Mouse (Mus musculus) intestine, embryonic 15.5 days (tissue): ENCODE data around the gene Ppp2r5d. TPM values are rescaled to one million over a fixed set of nuclear protein-coding genes. Genes with fewer than 3 reads are reported as not detected.

Source experiments
- ATAC-seq: fragments of 200-750 bp; cut with Nextera tagmentation; 2 replicates; pipeline ENCODE4 v1.8.0; 2017; ENCODE audit warnings: moderate TSS enrichment, moderate library complexity
- H3K27ac ChIP-seq: fragments of 300-500 bp; sonication (generic); 2 replicates; pipeline ENCODE4 v1.5.1; 2015; ENCODE audit warnings: mild to moderate bottlenecking, inconsistent platforms
- H3K27me3 ChIP-seq: fragments of 300-500 bp; sonication (generic); replicated peaks from 2 replicates; pipeline ENCODE4 v1.6.1; 2015; ENCODE audit warnings: inconsistent platforms
- H3K36me3 ChIP-seq: fragments of 300-500 bp; sonication (generic); 2 replicates; pipeline ENCODE4 v1.6.1; 2015; ENCODE audit warnings: inconsistent platforms
- H3K4me1 ChIP-seq: fragments of 300-500 bp; sonication (generic); replicated peaks from 2 replicates; pipeline ENCODE4 v1.6.1; 2015; ENCODE audit warnings: inconsistent platforms
- H3K4me2 ChIP-seq: fragments of 300-500 bp; sonication (generic); replicated peaks from 2 replicates; pipeline ENCODE4 v1.6.1; 2015; ENCODE audit warnings: mild to moderate bottlenecking, inconsistent platforms
- H3K4me3 ChIP-seq: fragments of 300-500 bp; sonication (generic); replicated peaks from 2 replicates; pipeline ENCODE4 v1.5.1; 2015; ENCODE audit warnings: inconsistent platforms
- H3K9ac ChIP-seq: fragments of 300-500 bp; sonication (generic); 2 replicates; pipeline ENCODE4 v1.6.1; 2015; ENCODE audit warnings: inconsistent platforms
- H3K9me3 ChIP-seq: fragments of 300-500 bp; sonication (generic); 2 replicates; pipeline ENCODE4 v1.6.1; 2016; ENCODE audit warnings: inconsistent platforms
- WGBS: fragments of 180-500 bp; shearing (Covaris S2); methylation state at CpG from one replicate; pipeline ENCODE4 v1.1.7; 2015; 5-methylcytosine and 5-hydroxymethylcytosine counted together
- polyA plus RNA-seq: library from polyadenylated mRNA; unstranded; fragments of >200 nt; fragmentation: Nextera tagmentation; extraction: Ambion mirVana; gene quantifications from 2 replicates; pipeline ENCODE4 v1.2.1, GENCODE M21; 2015

The Ppp2r5d gene
- polyA plus RNA-seq, 1 experiment from 2014 or later = 71.8 TPM

DNA sequence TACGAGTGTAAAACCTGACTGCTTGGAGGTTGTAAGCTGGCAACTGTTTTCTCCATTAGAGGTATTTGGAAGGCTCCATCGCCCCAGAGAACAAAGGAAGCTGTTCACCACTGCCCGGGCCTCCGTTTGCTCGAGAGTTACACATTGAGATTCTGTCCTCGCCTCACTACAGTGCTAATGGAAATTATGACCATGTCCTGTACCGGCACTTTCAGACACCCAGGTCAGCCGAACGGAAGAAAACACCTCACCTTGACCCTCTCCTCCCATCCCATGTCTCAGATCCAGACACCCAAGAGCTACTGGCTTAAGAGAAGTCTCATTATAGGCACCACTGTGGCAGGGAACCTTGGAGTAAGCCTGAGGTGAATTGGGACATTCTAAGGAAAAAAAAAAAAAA lies 8.9 kb upstream of the Ppp2r5d start:
- Histone ChIP-seq H3K36me3 (peaks cover 14% of the 10 kb centered on the region; the same call in 1 of the 2 replicates), H3K27me3 (no peaks in the 10 kb centered on the region), H3K9me3 (no peaks in the 10 kb centered on the region), H3K4me1 (peaks cover 13% of the 10 kb centered on the region), H3K4me2 (no peak overlapping the region), H3K4me3 (no peak overlapping the region), H3K27ac (no peak overlapping the region), H3K9ac (no peak overlapping the region)
- 94% methylated on average over 9 of the region's 9 CpGs for WGBS
- ATAC-seq = no peak

DNA sequence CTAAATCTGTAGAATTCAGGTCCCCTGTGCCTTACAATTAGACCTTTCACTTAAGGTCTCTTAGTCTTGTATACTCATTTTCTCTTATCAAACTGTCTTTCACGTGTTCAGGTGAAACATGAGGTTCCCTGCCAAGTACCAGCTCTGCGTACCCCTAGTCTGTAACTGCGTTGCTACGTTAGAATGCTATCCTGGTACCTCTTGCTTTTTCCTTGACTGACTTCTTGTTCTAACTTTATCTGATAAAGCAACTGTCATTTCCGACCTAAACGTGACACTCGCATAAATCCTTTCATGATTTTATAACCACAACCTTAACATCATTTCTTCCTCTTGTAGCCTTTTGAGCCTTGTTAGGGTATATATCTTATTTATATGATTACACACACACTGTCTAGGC lies 7.5 kb upstream of the Ppp2r5d start:
- H3K36me3 ChIP-seq = peaks cover 14% of the 10 kb centered on the region; the same call in 1 of the 2 replicates
- H3K27me3 ChIP-seq = no peaks in the 10 kb centered on the region
- no peak overlapping the region for H3K27ac ChIP-seq
- H3K9me3 ChIP-seq = no peaks in the 10 kb centered on the region
- peak overlapping the region; percentile 99 for H3K4me3 ChIP-seq
- WGBS = 56% methylated on average over 7 of the region's 7 CpGs
- peak overlapping the region; percentile 89 for H3K4me2 ChIP-seq
- no peak for ATAC-seq
- H3K9ac ChIP-seq = peak overlapping the region; percentile 89
- H3K4me1 ChIP-seq = peaks cover 13% of the 10 kb centered on the region

DNA sequence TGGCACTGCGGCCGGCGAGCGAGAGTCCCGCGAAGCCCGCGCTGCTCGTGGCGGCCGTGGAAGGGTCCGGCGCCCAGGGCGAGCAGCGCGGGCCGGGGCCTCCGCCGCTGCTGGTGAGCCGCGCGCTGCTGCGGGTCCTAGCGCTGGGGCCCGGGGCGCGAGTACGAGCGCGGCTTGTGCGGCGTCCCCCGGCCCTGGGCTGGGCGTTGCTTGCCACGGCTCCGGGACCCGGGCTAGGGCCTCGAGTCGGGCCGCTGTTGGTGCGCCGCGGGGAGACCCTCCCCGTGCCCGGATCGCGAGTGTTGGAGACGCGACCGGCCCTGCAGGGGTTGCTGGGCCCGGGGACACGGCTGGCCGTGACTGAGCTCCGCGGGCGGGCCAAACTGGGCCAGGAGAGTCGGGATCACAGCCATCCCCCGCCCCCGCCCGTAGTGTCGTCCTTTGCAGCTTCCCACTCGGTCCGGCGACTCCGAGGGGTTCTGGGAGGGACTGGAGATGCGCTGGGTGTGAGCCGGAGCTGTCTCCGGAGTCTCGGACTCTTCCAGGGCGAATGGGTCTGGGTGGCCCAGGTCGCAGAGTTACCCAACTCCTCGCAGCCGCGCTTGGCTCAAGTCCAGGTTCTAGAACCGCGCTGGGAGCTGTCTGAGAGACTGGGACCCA lies 6.8 kb upstream of the Ppp2r5d start:
- peaks cover 13% of the 10 kb centered on the region for H3K4me1 ChIP-seq
- H3K9me3 ChIP-seq = no peaks in the 10 kb centered on the region
- peak overlapping the region; percentile 99 for H3K4me3 ChIP-seq
- ATAC-seq = peak; percentile 64
- no peaks in the 10 kb centered on the region for H3K27me3 ChIP-seq
- under 1% methylated on average over 76 of the region's 76 CpGs for WGBS
- peak overlapping the region; percentile 89 for H3K9ac ChIP-seq
- H3K4me2 ChIP-seq = peak overlapping the region; percentile 89
- H3K36me3 ChIP-seq = peaks cover 11% of the 10 kb centered on the region; the same call in 1 of the 2 replicates
- peak overlapping the region; percentile 70 for H3K27ac ChIP-seq

DNA sequence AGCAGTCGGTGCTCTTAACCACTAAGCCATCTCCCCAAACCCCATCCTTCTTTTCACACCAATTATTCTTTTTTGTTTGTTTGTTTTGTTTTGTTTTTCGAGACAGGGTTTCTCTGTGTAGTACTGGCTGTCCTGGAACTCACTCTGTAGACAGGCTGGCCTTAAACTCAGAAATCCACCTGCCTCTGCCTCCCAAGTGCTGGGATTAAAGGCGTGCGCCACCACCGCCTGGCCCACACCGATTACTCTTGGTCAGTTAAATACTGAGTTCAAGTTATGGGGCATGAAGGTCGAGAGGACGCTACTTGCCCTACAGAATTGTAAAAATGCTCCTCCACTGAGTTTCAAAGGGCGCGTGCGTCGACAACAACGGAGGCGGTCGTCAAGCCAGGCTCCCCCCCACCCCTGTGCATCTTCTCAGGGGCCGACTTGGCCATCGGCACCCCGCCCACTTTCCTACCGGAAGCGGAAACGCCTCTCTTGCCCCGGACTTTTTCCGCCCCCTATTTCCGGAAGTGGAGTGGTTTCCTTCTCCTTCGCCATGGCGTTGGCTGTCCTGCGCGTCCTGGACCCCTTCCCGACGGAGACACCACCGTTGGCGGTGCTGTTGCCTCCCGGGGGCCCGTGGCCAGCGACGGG lies 6.2 kb upstream of the Ppp2r5d start, which contains the start of gene Pex6:
Gene Pex6, plus strand, starts transcription at position 505 of the 639 bp plus-strand sequence.
- Histone ChIP-seq H3K36me3 (peaks cover 10% of the 10 kb centered on the region; the same call in 1 of the 2 replicates), H3K4me3 (peak within 1 kb of the TSS; percentile 99), H3K27me3 (no peaks in the 10 kb centered on the region), H3K27ac (peak within 1 kb of the TSS; percentile 70), H3K9me3 (no peaks in the 10 kb centered on the region), H3K9ac (peak within 1 kb of the TSS; percentile 89), H3K4me1 (peaks cover 13% of the 10 kb centered on the region), H3K4me2 (peak within 1 kb of the TSS; percentile 89)
- 7% methylated on average over 36 of the region's 36 CpGs for WGBS
- ATAC-seq = peak; percentile 94

DNA sequence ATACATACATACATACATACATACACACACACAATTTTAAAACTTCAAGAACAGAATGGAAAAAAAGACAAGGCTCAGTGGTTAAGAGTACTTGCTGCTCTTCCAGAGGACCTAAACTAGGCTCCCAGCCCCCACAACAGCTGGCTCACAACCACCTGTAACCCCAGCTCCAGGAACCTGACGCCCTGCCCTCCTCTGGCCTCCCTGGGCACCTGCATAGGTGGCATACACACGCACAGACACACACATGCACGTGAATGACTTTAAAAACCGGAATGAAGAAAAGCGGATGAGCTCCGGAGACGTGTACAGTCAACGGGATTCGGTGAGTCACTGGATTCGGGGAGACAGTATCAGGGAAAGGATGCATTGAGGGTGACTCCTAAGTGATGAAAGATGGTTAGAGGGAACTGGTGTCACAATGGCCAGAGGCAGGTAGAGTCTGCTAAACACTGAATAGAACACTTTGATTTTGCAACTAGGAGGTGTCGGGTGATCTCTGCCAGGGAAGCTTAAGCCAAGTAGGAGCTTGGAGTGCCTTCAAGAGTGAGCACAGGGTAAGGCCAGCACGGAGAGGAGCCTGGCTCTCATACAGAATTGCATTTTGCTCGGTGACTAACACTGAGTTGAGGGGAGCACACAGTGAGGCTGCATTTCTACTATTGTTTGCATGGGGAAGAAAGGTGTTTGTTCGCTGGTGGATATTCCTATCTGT lies 1.6 kb upstream of the Ppp2r5d start:
- WGBS = 92% methylated on average over 14 of the region's 14 CpGs
- no peak overlapping the region for H3K9ac ChIP-seq
- H3K4me1 ChIP-seq = peaks cover 24% of the 10 kb centered on the region
- H3K36me3 ChIP-seq = no peaks in the 10 kb centered on the region
- H3K27me3 ChIP-seq = no peaks in the 10 kb centered on the region
- no peak overlapping the region for H3K4me3 ChIP-seq
- no peaks in the 10 kb centered on the region for H3K9me3 ChIP-seq
- ATAC-seq = no peak
- H3K27ac ChIP-seq = no peak overlapping the region
- H3K4me2 ChIP-seq = no peak overlapping the region

DNA sequence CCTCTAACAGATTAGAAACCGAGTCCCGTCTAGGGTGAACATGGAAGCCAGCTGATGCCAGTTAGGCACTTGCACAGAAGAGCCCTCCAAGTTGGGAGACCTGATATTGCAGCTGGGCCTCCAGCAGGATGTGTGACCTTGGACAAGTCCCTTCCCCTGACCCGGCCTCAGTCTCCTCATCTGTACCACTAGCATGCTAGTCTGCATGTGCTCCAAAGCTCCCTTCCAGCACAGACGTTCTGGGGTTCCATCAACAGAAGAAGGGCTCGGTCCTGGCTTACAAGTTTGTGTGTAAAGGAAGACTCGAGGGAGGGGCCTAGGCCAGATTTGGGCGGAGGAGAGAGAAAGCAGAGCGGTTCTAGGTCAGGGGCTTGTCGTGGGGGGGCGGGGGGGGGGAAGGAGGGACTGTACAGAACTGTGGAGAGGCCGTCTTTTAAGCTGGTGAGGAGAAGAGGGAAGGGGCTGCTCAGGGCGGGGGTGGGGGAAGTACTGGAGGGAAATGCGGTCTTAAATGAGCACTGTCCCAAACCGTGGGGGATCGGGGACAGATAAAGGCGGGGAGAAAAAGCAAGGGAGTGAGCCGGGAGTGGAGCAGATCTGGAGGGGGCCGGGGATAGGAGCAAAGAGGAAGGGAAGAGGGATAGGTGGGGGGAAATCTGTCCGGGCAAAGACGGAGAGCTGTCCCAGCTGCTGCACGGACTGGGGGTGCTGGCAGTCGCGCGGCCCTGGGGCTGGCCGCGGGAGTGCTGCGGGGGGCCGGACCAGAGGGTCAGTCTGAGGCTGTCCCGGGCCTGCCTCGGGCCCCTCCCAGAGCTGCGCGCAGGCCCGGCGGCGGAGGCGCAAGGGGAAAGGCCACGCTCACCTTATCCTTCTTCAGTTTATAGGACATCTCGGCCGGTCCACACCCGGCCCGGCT lies 682 bp downstream of the Ppp2r5d start:
- peak overlapping the region; percentile 96 for H3K27ac ChIP-seq
- no peaks in the 10 kb centered on the region for H3K9me3 ChIP-seq
- H3K4me3 ChIP-seq = peak overlapping the region; percentile 90
- ATAC-seq = peak; percentile 84
- peak overlapping the region; percentile 72 for H3K4me2 ChIP-seq
- H3K27me3 ChIP-seq = no peaks in the 10 kb centered on the region
- 0 out of 2 replicates have a peak, but pooled peaks cover 2% of the 10 kb centered on the region for H3K36me3 ChIP-seq
- H3K4me1 ChIP-seq = peaks cover 32% of the 10 kb centered on the region
- 3% methylated on average over 39 of the region's 41 CpGs for WGBS
- peak overlapping the region; percentile 87 for H3K9ac ChIP-seq

DNA sequence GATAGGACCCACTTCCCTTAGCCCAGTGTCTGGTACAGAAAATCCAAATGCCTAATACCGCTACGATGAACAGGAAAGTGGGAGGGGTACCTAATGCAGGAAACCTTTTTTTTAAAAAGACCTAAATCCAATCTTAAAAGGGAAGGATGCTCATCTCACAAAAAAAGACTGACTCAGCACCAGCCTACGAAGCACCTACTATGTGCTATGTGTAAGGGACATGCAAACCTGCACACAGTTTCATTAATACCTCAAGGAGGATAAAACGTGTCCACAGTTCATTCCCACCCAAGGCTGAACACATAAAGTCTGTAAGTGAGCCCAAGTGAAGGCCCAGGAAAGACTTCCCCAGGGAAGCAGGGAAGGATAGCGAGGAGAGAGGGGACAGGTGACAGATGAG lies 2.4 kb downstream of the Ppp2r5d start:
- Histone ChIP-seq H3K4me1 (peaks cover 34% of the 10 kb centered on the region), H3K9me3 (no peaks in the 10 kb centered on the region), H3K27ac (no peak overlapping the region), H3K4me2 (peak overlapping the region; percentile 72), H3K27me3 (no peaks in the 10 kb centered on the region), H3K9ac (0 out of 2 replicates have a peak overlapping the region, but pooled peaks have one; percentile 87), H3K4me3 (peak overlapping the region; percentile 90; the same call in 1 of the 2 replicates), H3K36me3 (peaks cover 5% of the 10 kb centered on the region; the same call in 1 of the 2 replicates)
- ATAC-seq = no peak
- 89% methylated on average over 5 of the region's 5 CpGs for WGBS

DNA sequence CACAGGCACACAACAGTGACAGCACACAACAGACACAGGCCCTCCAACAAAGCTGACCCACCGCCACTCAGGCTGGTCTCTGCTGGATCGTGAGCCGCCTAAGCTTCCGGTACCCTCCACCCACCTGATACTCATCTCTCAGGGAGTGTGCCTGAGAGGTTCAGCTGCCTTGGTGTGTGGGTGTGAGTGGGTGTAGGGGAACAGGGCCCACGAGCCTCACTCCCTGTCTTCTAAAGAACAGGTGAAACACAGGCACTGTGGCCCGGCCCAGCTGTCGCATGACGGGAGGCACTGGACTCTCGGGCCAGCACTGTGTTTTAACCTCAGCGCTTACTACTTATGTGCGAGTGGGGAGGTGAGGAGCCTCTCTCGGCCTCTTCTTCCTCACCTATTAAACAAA lies 2.8 kb downstream of the Ppp2r5d start:
- ATAC-seq = no peak

DNA sequence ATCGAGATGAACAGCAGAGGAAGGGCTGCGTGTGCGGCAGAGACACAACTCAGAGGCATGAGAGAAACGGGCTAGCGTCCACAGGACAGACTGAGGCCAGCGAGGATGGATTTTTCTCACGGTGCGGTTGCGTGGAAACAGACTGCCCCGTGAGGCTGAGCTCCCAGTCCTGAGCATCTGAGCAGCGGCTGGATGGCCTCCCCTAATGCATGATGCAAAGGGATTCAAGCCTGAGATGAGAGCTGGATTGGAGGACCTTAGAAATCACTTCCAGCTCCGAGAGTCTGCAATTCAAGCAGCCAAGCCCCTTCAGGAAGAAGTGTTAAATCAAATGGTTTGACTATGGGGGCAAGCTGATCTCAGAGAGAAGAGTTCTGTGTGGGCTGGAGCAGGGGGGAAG lies 3.4 kb downstream of the Ppp2r5d start:
- H3K9ac ChIP-seq = 0 out of 2 replicates have a peak overlapping the region, but pooled peaks have one; percentile 17
- ATAC-seq = no peak
- 71% methylated on average over 12 of the region's 12 CpGs for WGBS
- peaks cover 5% of the 10 kb centered on the region; the same call in 1 of the 2 replicates for H3K36me3 ChIP-seq
- H3K27me3 ChIP-seq = no peaks in the 10 kb centered on the region
- peak overlapping the region; percentile 24; the same call in 1 of the 2 replicates for H3K4me2 ChIP-seq
- H3K4me3 ChIP-seq = no peak overlapping the region
- 0 out of 2 replicates have a peak overlapping the region, but pooled peaks have one; percentile 40 for H3K27ac ChIP-seq
- no peaks in the 10 kb centered on the region for H3K9me3 ChIP-seq
- H3K4me1 ChIP-seq = peaks cover 34% of the 10 kb centered on the region

More for the DNA sequence above, 2.8 kb downstream of the Ppp2r5d start:
- no peak overlapping the region for H3K4me3 ChIP-seq
- no peaks in the 10 kb centered on the region for H3K27me3 ChIP-seq
- peaks cover 34% of the 10 kb centered on the region for H3K4me1 ChIP-seq
- no peak overlapping the region for H3K9ac ChIP-seq
- no peak overlapping the region for H3K27ac ChIP-seq
- peaks cover 5% of the 10 kb centered on the region; the same call in 1 of the 2 replicates for H3K36me3 ChIP-seq
- H3K4me2 ChIP-seq = 0 out of 2 replicates have a peak overlapping the region, but pooled peaks have one; percentile 72
- WGBS = 84% methylated on average over 12 of the region's 12 CpGs
- H3K9me3 ChIP-seq = no peaks in the 10 kb centered on the region

DNA sequence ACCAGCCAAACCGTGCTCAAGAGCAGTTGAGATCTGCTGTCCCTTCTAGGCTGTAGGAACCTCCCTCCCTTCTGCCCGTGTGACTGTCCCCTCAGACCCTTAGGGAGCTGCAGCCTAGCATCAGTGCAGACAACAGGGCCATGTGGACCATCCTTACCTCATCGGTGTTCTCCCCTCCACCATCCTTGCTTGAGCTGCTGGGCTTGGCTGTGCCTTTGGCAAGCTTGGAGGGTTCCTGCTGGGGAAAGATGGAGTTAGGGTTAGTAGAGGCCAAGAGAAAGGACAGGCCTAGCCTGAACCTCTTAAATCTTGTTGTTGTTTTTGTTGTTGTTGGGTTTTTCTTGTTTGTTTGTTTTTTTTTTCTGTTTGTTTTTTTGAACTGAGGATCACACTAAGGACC lies 5.0 kb downstream of the Ppp2r5d start:
- ATAC-seq = no peak
- Histone ChIP-seq H3K4me2 (no peak overlapping the region), H3K27me3 (no peaks in the 10 kb centered on the region), H3K4me1 (peaks cover 34% of the 10 kb centered on the region), H3K9ac (no peak overlapping the region), H3K27ac (no peak overlapping the region), H3K36me3 (peaks cover 5% of the 10 kb centered on the region; the same call in 1 of the 2 replicates), H3K9me3 (no peaks in the 10 kb centered on the region), H3K4me3 (no peak overlapping the region)
- 80% methylated on average over 3 of the region's 3 CpGs for WGBS

DNA sequence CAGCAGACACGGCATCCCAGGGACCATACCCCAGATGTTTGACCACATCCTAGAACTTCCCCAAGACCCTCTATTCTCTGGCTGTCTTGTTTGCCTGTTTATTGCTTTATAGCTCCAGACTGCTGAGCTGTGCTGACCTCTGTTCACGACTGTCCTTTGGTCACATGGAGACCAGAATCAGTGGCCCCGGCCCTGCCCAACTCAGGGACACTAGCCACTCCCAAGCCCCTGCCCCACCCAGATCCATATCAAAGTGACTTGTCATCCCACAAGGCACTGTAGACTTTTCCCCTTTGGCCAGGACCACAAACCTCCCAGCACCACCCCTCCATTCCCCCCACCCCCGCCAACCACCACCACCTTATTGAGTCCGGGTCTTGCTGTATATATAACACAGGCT lies 5.7 kb downstream of the Ppp2r5d start:
- H3K9ac ChIP-seq = no peak overlapping the region
- ATAC-seq = peak; percentile 58; the same call in 1 of the 2 replicates
- 43% methylated on average over 5 of the region's 5 CpGs for WGBS
- H3K27ac ChIP-seq = no peak overlapping the region
- H3K4me2 ChIP-seq = no peak overlapping the region
- H3K4me1 ChIP-seq = peaks cover 34% of the 10 kb centered on the region
- no peaks in the 10 kb centered on the region for H3K9me3 ChIP-seq
- H3K27me3 ChIP-seq = no peaks in the 10 kb centered on the region
- H3K36me3 ChIP-seq = peaks cover 5% of the 10 kb centered on the region; the same call in 1 of the 2 replicates
- no peak overlapping the region for H3K4me3 ChIP-seq
